Comparison of ENCODE assay signal across 10 mouse cellular contexts in genomic region chr14:9329839-9330485, GRCm38 (mm10).
A peak's percentile ranks its signal among the peaks of the same experiment; 100 is the strongest.
DNase-seq lines count a peak whose midpoint lies in the region; ATAC-seq and TF ChIP-seq lines count a peak whose summit lies in the region.
"Had no signal": no experiment of that assay in that cellular context is flagged by ENCODE, and none has a peak within 500 bp of the region (broad histone marks: within the 10 kb centered on the region; RNA-seq: fewer than 3 reads in every experiment).

No protein-coding gene starts in this region.

- no peaks in the 10 kb centered on the region for H3K79me2 ChIP-seq in heart, adult 2 months (replicated peaks; ENCODE audit: control insufficient read depth, insufficient read depth, low read length)

- no peak for TF ChIP-seq CTCF in forebrain, postnatal 0 days (IDR thresholded peaks at IDR 0.05; ENCODE audit: low read depth)
- no peak for TF ChIP-seq CTCF in heart, adult 2 months (IDR thresholded peaks at IDR 0.05)
- no peak for TF ChIP-seq CTCF in gastrocnemius, adult 2 months (IDR thresholded peaks at IDR 0.05)

- no peaks in the 10 kb centered on the region for H3K27me3 ChIP-seq in forebrain, embryonic 11.5 days (ENCODE audit: control insufficient read depth, insufficient read depth, low read length)
- H3K27me3 ChIP-seq in forebrain, embryonic 10.5 days (ENCODE audit: poor library complexity, severe bottlenecking) = no peaks in the 10 kb centered on the region
- H3K27me3 ChIP-seq in forebrain, postnatal 0 days (ENCODE audit: insufficient read depth, low read length) = no peaks in the 10 kb centered on the region
- H3K27me3 ChIP-seq in heart, adult 2 months (ENCODE audit: control insufficient read depth, insufficient read depth, low read length) = no peaks in the 10 kb centered on the region
- H3K27me3 ChIP-seq: liver, embryonic 13.5 days had no signal

- WGBS in forebrain, embryonic 11.5 days = 77% methylated on average over 12 of the region's 12 CpGs
- WGBS in forebrain, embryonic 10.5 days = 88% methylated on average over 12 of the region's 12 CpGs
- WGBS in forebrain, postnatal 0 days = 44% methylated on average over 12 of the region's 12 CpGs
- WGBS in heart, adult 2 months = 82% methylated on average over 12 of the region's 12 CpGs

- H3K9ac ChIP-seq in forebrain, embryonic 11.5 days (ENCODE audit: low read length) = no peak overlapping the region
- no peak overlapping the region for H3K9ac ChIP-seq in forebrain, postnatal 0 days
- no peak overlapping the region for H3K9ac ChIP-seq in heart, adult 2 months (ENCODE audit: low read depth, low read length)
- H3K9ac ChIP-seq: liver, embryonic 13.5 days had no signal

- intact Hi-C loops in heart, adult 2 months (cut with DNase I) = no loop called here
- intact Hi-C loops in gastrocnemius, adult 2 months (cut with DNase I) = no loop called here

- no peaks in the 10 kb centered on the region for H3K36me3 ChIP-seq in forebrain, embryonic 11.5 days (ENCODE audit: control insufficient read depth, insufficient read depth, low read length)
- no peaks in the 10 kb centered on the region for H3K36me3 ChIP-seq in forebrain, embryonic 10.5 days (replicated peaks)
- H3K36me3 ChIP-seq in forebrain, postnatal 0 days (ENCODE audit: insufficient read depth) = no peaks in the 10 kb centered on the region
- H3K36me3 ChIP-seq in heart, adult 2 months (ENCODE audit: control insufficient read depth, insufficient read depth, low read length) = no peaks in the 10 kb centered on the region
- H3K36me3 ChIP-seq: liver, embryonic 13.5 days had no signal

- TF ChIP-seq POLR2A in heart, adult 2 months (IDR thresholded peaks at IDR 0.05; ENCODE audit: insufficient read depth, low read depth, low read length) = no peak

- TF ChIP-seq EP300 in heart, adult 2 months (IDR thresholded peaks at IDR 0.05; ENCODE audit: insufficient read depth, low read depth, low read length) = no peak

- no peak overlapping the region for H3K4me2 ChIP-seq in forebrain, embryonic 11.5 days (ENCODE audit: low read depth, low read length, severe bottlenecking)
- peak overlapping the region; percentile 17; the same call in 1 of the 2 replicates for H3K4me2 ChIP-seq in forebrain, postnatal 0 days (ENCODE audit: low read depth)
- H3K4me2 ChIP-seq: liver, embryonic 13.5 days had no signal

- DNase-seq in forebrain, embryonic 11.5 days (ENCODE audit: low spot score) = no peak
- no peak for DNase-seq in forebrain, embryonic 10.5 days (ENCODE audit: extremely low spot score, low spot score)
- DNase-seq in forebrain, postnatal 0 days = peak; percentile 80
- peak; percentile 73 for DNase-seq in layer of hippocampus, adult 9-10 months (ENCODE audit: low spot score)
- peak; percentile 17 for DNase-seq in neural tube, embryonic 10.5 days (ENCODE audit: extremely low spot score, low spot score)
- no peak for DNase-seq in heart, adult 2 months
- DNase-seq in gastrocnemius, postnatal 10 days = no peak
- DNase-seq in gastrocnemius, adult 2 months = no peak
- DNase-seq: cerebellum, postnatal 36 days; liver, embryonic 13.5 days had no signal

- H3K4me1 ChIP-seq in forebrain, embryonic 11.5 days (replicated peaks; ENCODE audit: control insufficient read depth, insufficient read depth, low read length) = no peaks in the 10 kb centered on the region
- H3K4me1 ChIP-seq in forebrain, embryonic 10.5 days = peaks cover 10% of the 10 kb centered on the region
- no peaks in the 10 kb centered on the region for H3K4me1 ChIP-seq in forebrain, postnatal 0 days (ENCODE audit: insufficient read depth)
- no peaks in the 10 kb centered on the region for H3K4me1 ChIP-seq in heart, adult 2 months (ENCODE audit: control insufficient read depth, insufficient read depth, low read length)
- H3K4me1 ChIP-seq: liver, embryonic 13.5 days had no signal

- H3K9me3 ChIP-seq in forebrain, embryonic 11.5 days (ENCODE audit: control insufficient read depth, low read length) = no peaks in the 10 kb centered on the region
- no peaks in the 10 kb centered on the region for H3K9me3 ChIP-seq in forebrain, embryonic 10.5 days
- H3K9me3 ChIP-seq in forebrain, postnatal 0 days (ENCODE audit: low read length) = no peaks in the 10 kb centered on the region
- H3K9me3 ChIP-seq: liver, embryonic 13.5 days had no signal

- 0 out of 2 replicates have a peak, but pooled peaks have one; percentile 49 for ATAC-seq in forebrain, embryonic 11.5 days (replicated peaks; ENCODE audit: low FRiP score)
- peak; percentile 91 for ATAC-seq in forebrain, postnatal 0 days

- H3K4me3 ChIP-seq in forebrain, embryonic 11.5 days (ENCODE audit: low read depth, low read length) = no peak overlapping the region
- H3K4me3 ChIP-seq in forebrain, embryonic 10.5 days = no peak overlapping the region
- H3K4me3 ChIP-seq in forebrain, postnatal 0 days (ENCODE audit: low read depth, low read length) = no peak overlapping the region
- no peak overlapping the region for H3K4me3 ChIP-seq in heart, adult 2 months
- H3K4me3 ChIP-seq in gastrocnemius, adult 2 months = no peak overlapping the region
- H3K4me3 ChIP-seq: liver, embryonic 13.5 days had no signal

- no peak overlapping the region for H3K27ac ChIP-seq in forebrain, embryonic 11.5 days (ENCODE audit: low read depth, low read length)
- no peak overlapping the region for H3K27ac ChIP-seq in forebrain, embryonic 10.5 days
- H3K27ac ChIP-seq in forebrain, postnatal 0 days (ENCODE audit: low read depth, low read length) = no peak overlapping the region
- no peak overlapping the region for H3K27ac ChIP-seq in heart, adult 2 months
- no peak overlapping the region for H3K27ac ChIP-seq in gastrocnemius, adult 2 months
- H3K27ac ChIP-seq: liver, embryonic 13.5 days had no signal

Comparison
In these comparisons a context has a peak if more than half of its experiments do, and no peak if none do; other contexts are left out.
1. DNase-seq: peak in forebrain, postnatal 0 days (single experiment), layer of hippocampus, adult 9-10 months (single experiment) and neural tube, embryonic 10.5 days (single experiment); none in forebrain, embryonic 11.5 days (single experiment), forebrain, embryonic 10.5 days (single experiment), heart, adult 2 months (0 of 2), gastrocnemius, postnatal 10 days (single experiment) and gastrocnemius, adult 2 months (single experiment).